Mouse (Mus musculus) small intestine, adult 2 months (tissue): ENCODE data around the gene Adprm. TPM values are rescaled to one million over a fixed set of nuclear protein-coding genes. Genes with fewer than 3 reads are reported as not detected.

Source experiments
- H3K27ac ChIP-seq: fragments of 200-500 bp; 2 replicates; pipeline ENCODE4 v1.5.1; 2012; ENCODE audit warnings: low read depth, low read length, control low read depth, inconsistent platforms; ENCODE audit not compliant: insufficient read depth
- H3K27me3 ChIP-seq: fragments of 200-500 bp; 2 replicates; pipeline ENCODE4 v1.6.1; 2012; ENCODE audit warnings: mild to moderate bottlenecking, moderate library complexity, low read length, inconsistent platforms; ENCODE audit not compliant: control insufficient read depth, insufficient read depth
- H3K36me3 ChIP-seq: fragments of 200-500 bp; 2 replicates; pipeline ENCODE4 v1.6.1; 2012; ENCODE audit warnings: mild to moderate bottlenecking, low read length, control low read depth, inconsistent platforms; ENCODE audit not compliant: control insufficient read depth, insufficient read depth
- H3K4me1 ChIP-seq: fragments of 200-500 bp; 2 replicates; pipeline ENCODE4 v1.6.1; 2012; ENCODE audit warnings: low read length, inconsistent platforms, mixed read lengths; ENCODE audit not compliant: control insufficient read depth, insufficient read depth, insufficient read length
- H3K4me3 ChIP-seq: fragments of 200-500 bp; 2 replicates; pipeline ENCODE4 v1.5.1; 2012; ENCODE audit warnings: low read depth, mild to moderate bottlenecking, control low read depth, inconsistent platforms, low read length, moderate library complexity
- CTCF ChIP-seq: fragments of 200-500 bp; IDR thresholded peaks from 2 replicates; pipeline ENCODE4 v1.5.1; 2012; ENCODE audit warnings: low read depth, mild to moderate bottlenecking, control low read depth, inconsistent platforms, low read length, moderate library complexity, mixed read lengths; ENCODE audit not compliant: insufficient replicate concordance, insufficient read length; ENCODE audit errors: extremely low read depth
- POLR2A ChIP-seq: fragments of 200-500 bp; IDR thresholded peaks from 2 replicates; pipeline ENCODE4 v1.6.1; 2012; ENCODE audit warnings: low read depth, mild to moderate bottlenecking, control low read depth, inconsistent platforms, low read length, moderate library complexity
- WGBS: fragments of 180-500 bp; shearing (Covaris S2); methylation state at CpG from one replicate; pipeline ENCODE4 v1.1.7; 2018; 5-methylcytosine and 5-hydroxymethylcytosine counted together
- polyA plus RNA-seq: library from polyadenylated mRNA; depleted of rRNA; stranded (reverse); fragments of >200 nt; gene quantifications from 2 replicates; pipeline ENCODE4 v1.2.3, GENCODE M21; 2012; rRNA removed

The Adprm gene
- polyA plus RNA-seq, result 5.2 and 18.2 TPM in 2 replicates

DNA sequence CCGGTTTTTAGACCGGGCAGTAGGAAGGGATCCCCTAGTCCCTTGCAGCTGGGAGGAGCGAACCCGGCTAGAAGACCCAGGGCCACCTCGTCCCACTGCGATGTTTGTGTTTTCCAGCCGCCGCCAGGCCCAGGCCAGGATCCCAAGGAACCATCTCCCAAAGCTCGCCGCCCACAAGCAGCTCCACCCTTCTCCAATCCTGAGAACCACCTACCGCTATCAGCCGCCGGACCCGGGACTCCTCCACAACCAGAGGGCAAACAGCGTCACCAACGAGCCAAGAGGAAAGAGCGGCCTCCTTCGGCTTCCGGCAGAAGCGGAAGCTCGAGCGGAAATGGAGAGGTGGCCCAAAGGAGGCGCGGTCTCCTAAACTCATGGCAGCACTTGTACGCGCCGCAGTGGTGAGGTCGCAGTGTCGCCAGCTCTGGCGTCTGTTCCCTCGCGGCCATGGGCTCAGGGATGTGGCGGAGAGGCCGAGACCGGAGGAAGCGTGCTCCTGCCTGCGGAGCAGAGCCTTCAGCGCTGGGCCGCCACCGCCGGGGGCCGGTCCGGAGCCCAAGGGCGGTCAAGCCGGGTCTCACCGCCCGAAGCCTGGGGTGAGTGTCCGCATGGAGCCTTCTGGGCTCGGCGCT is at the start of gene Adprm, which contains the start of gene Sco1:
Gene Adprm (minus strand): TSS at position 274 of the 632 bp plus-strand sequence.
Gene Sco1 (plus strand): TSS at position 350 of the 632 bp plus-strand sequence.
- Histone ChIP-seq H3K27me3 (no peaks in the 10 kb centered on the region), H3K4me1 (no peaks in the 10 kb centered on the region; the same call in 1 of the 2 replicates), H3K4me3 (peak within 1 kb of the TSS; percentile 83), H3K27ac (peak within 1 kb of the TSS; percentile 91), H3K36me3 (peaks cover 27% of the 10 kb centered on the region)
- TF ChIP-seq CTCF, result no peak
- TF ChIP-seq POLR2A, result peak; percentile 86
- WGBS, result under 1% methylated on average over 50 of the region's 50 CpGs

DNA sequence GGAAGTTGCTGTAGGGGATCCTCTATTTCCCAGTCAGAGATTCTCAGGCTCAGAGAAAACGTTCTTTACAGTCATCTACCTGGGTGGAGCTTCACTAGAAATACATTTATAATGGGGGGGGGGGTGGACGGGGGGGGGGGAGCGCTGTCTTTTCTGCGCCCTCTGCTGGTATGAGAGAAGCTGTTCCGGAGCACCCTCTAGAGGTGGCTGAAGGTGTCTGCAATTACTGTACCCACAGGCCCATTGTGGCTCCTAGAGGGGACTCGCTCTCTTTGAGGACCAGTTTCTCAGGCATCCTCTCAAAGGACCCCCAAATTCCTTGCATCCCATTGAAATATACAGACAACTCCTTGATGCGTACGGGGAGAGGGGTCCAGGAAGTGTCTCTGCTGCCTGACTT is 49.3 kb upstream of the Adprm start:
- Histone ChIP-seq H3K27ac (no peak overlapping the region), H3K27me3 (no peaks in the 10 kb centered on the region; the same call in 1 of the 2 replicates), H3K4me3 (no peak overlapping the region), H3K36me3 (no peaks in the 10 kb centered on the region), H3K4me1 (no peaks in the 10 kb centered on the region)
- peak; percentile 66 for TF ChIP-seq CTCF
- TF ChIP-seq POLR2A, result no peak
- 21% methylated on average over 8 of the region's 8 CpGs for WGBS

DNA sequence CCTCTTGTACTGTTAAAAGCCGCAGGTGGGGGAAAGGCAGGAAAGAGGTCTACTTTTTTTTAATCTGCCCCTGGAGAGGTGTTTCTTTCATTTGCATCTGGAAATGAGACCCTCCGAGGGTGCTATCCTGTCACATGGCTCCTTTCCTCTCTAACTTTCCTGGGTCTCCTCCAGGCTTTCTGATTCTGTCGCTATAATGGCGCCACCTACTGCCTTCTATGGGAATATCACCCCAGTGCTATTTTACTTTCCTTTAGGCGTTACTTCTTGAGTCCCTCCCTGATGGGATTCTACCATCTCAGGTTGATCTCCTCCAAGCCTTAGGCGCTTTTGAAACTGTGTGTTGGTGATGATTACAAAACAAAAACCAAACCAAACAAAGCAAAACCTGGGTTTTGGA is 47.8 kb upstream of the Adprm start:
- Histone ChIP-seq H3K4me1 (no peaks in the 10 kb centered on the region), H3K27me3 (no peaks in the 10 kb centered on the region; the same call in 1 of the 2 replicates), H3K36me3 (no peaks in the 10 kb centered on the region), H3K27ac (no peak overlapping the region), H3K4me3 (no peak overlapping the region)
- TF ChIP-seq POLR2A (no peak), CTCF (peak; percentile 41; the same call in 1 of the 2 replicates)
- WGBS, result 33% methylated on average over 6 of the region's 6 CpGs

DNA sequence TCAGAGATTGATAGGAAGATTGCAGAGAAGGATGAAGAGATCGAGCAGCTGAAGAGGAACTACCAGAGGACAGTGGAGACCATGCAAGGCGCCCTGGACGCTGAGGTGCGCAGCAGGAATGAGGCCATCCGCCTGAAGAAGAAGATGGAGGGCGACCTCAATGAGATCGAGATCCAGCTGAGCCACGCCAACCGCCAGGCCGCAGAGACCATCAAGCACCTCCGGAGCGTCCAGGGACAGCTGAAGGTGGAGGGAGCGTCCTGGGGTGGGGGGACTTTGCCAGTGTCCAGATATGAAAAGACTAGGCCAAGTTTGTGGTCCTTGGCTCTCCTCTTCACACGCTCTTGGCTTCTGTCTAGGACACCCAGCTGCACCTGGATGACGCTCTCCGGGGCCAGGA is 46.8 kb upstream of the Adprm start:
- H3K27ac ChIP-seq, result no peak overlapping the region
- H3K4me3 ChIP-seq, result no peak overlapping the region
- H3K27me3 ChIP-seq, result no peaks in the 10 kb centered on the region; the same call in 1 of the 2 replicates
- H3K36me3 ChIP-seq, result no peaks in the 10 kb centered on the region
- no peaks in the 10 kb centered on the region for H3K4me1 ChIP-seq
- TF ChIP-seq POLR2A (no peak), CTCF (no peak)
- WGBS, result 89% methylated on average over 16 of the region's 16 CpGs

DNA sequence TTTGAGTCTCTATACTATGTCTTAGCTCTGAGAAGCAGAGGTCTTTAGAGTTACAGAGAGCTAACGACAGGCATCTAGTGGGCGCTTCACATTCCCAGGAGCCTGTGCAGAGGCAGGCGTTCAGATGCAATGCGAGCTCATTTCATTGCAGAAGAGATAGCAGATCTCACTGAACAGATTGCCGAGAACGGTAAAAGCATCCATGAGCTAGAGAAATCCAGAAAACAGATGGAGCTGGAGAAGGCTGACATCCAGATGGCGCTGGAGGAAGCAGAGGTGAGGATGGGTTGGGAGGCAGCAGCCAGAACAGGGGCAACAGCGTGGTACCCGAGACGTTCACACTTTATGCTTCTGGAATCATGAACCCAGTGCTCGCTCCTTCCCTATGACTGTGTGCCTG is 46.0 kb upstream of the Adprm start:
- H3K27me3 ChIP-seq, result no peaks in the 10 kb centered on the region
- H3K4me1 ChIP-seq, result no peaks in the 10 kb centered on the region
- no peak overlapping the region for H3K27ac ChIP-seq
- no peak for TF ChIP-seq CTCF
- TF ChIP-seq POLR2A, result no peak
- H3K4me3 ChIP-seq, result no peak overlapping the region
- WGBS, result 61% methylated on average over 11 of the region's 11 CpGs
- H3K36me3 ChIP-seq, result no peaks in the 10 kb centered on the region

DNA sequence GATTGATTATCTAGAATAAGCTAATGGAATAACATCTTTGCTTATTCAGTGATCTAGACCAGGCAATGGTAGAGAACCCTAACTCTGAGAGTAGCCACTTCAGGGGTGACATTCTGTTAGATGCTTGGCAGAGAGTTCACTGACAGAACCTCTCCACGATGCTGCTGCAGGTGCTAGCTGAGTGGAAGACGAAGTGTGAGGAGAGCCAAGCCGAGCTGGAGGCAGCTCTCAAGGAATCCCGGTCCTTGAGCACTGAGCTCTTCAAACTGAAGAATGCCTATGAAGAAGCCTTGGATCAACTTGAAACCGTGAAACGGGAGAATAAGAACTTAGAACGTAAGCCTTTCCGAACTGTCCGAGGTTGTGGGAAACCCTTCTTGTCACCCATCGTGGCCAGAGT is 45.3 kb upstream of the Adprm start:
- 90% methylated on average over 10 of the region's 10 CpGs for WGBS

DNA sequence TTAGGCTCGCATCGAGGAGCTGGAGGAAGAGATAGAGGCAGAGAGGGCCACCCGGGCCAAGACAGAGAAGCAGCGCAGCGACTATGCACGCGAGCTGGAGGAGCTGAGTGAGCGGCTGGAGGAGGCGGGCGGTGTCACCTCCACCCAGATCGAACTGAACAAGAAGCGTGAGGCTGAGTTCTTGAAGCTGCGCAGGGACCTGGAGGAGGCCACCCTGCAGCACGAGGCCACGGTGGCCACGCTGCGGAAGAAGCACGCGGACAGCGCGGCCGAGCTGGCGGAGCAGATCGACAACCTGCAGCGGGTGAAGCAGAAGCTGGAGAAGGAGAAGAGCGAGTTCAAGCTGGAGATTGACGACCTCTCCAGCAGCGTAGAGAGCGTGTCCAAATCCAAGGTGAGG is 42.1 kb upstream of the Adprm start:
- H3K36me3 ChIP-seq, result no peaks in the 10 kb centered on the region
- H3K4me1 ChIP-seq, result no peaks in the 10 kb centered on the region
- 64% methylated on average over 29 of the region's 29 CpGs for WGBS
- no peak overlapping the region for H3K4me3 ChIP-seq
- no peaks in the 10 kb centered on the region for H3K27me3 ChIP-seq
- TF ChIP-seq POLR2A (no peak), CTCF (no peak)
- no peak overlapping the region for H3K27ac ChIP-seq

More for the DNA sequence above, 45.3 kb upstream of the Adprm start:
- H3K4me1 ChIP-seq, result no peaks in the 10 kb centered on the region
- H3K36me3 ChIP-seq, result no peaks in the 10 kb centered on the region
- no peaks in the 10 kb centered on the region for H3K27me3 ChIP-seq
- no peak overlapping the region for H3K4me3 ChIP-seq
- no peak overlapping the region for H3K27ac ChIP-seq
- TF ChIP-seq POLR2A (no peak), CTCF (no peak)
